ENCODE assay signal across 8 mouse cellular contexts in the genomic region with DNA sequence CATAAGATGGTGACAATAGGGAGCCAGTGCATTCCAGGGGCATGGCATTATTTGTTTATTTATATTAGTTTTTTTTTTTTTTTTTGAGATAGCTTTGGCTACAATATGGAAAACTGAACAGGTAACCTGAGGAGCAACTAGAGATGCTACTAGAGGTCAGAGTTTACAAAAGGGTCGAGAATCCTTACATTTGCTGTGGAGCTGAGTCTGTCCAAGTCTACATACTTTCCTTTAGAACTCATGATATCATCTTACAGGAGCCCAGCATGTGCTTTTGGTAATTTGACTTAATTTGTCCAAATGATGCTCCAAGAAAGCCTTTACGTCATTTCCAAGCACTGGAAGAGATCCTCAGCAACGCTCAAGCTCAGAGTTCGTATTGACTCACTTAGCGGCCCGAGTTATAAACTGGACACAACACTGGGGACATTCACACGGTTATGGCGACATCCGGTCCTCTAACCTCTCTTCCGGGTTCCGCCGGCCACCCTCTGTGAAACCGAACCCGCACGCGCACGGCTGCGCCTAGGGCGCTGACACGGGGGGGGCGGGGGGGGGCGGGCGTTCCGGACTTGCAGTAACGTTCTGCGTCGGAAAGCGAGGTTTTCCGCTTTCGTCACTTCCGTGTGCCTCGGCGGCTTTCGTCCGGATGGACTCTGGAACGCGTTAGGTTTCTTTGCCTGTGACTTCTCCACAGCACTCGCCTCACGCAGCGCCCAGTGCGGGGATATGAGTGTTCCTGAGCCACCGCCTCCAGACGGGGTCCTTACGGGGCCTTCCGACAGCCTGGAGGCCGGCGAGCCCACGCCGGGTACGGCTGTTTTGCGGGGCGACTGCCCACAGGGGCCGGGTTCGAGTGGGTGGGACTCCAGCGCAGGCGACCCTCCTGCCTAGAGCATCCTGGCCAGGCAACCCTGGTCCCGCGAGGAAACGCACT. TPM values are rescaled to one million over a fixed set of nuclear protein-coding genes. Genes with fewer than 3 reads are reported as not detected.
DNase-seq lines count a peak whose midpoint lies in the region; ATAC-seq and TF ChIP-seq lines count a peak whose summit lies in the region.

TSS of gene Bloc1s6 (plus strand) at position 610 of the 937 bp plus-strand sequence.

- peaks cover 18% of the 10 kb centered on the region for H3K36me3 ChIP-seq in G1E (replicated peaks)
- H3K36me3 ChIP-seq in forebrain, embryonic 16.5 days (ENCODE audit: control insufficient read depth, insufficient read depth): 0 out of 2 replicates have a peak, but pooled peaks cover 3% of the 10 kb centered on the region
- H3K36me3 ChIP-seq in lung, embryonic 14.5 days (ENCODE audit: insufficient read depth): peaks cover 5% of the 10 kb centered on the region; the same call in 1 of the 2 replicates
- H3K36me3 ChIP-seq in thymus, adult 2 months (ENCODE audit: control insufficient read depth, insufficient read depth, low read length): 0 out of 2 replicates have a peak, but pooled peaks cover 4% of the 10 kb centered on the region

- TF ChIP-seq CTCF in G1E (IDR thresholded peaks at IDR 0.05; ENCODE audit: low read depth, low read length): no peak
- no peak for TF ChIP-seq CTCF in layer of hippocampus, adult 2 months (conservative IDR thresholded peaks at IDR 0.05)
- TF ChIP-seq CTCF in lung, embryonic 14.5 days (IDR thresholded peaks at IDR 0.05; ENCODE audit: low read depth): no peak
- no peak for TF ChIP-seq CTCF in olfactory bulb, adult 2 months (IDR thresholded peaks at IDR 0.05; ENCODE audit: insufficient read depth, low read depth, low read length)
- no peak for TF ChIP-seq CTCF in thymus, adult 2 months (IDR thresholded peaks at IDR 0.05; ENCODE audit: borderline replicate concordance, control insufficient read depth, extremely low read depth, insufficient read depth, low read length, poor library complexity)

- peaks cover 16% of the 10 kb centered on the region for H3K4me1 ChIP-seq in G1E (ENCODE audit: insufficient read depth, low read depth, low read length)
- peaks cover 13% of the 10 kb centered on the region for H3K4me1 ChIP-seq in forebrain, embryonic 16.5 days (replicated peaks; ENCODE audit: control insufficient read depth, insufficient read depth, low read length)
- no peaks in the 10 kb centered on the region for H3K4me1 ChIP-seq in lung, embryonic 14.5 days (ENCODE audit: insufficient read depth)
- H3K4me1 ChIP-seq in olfactory bulb, adult 2 months (ENCODE audit: control insufficient read depth, insufficient read depth, low read length): no peaks in the 10 kb centered on the region
- no peaks in the 10 kb centered on the region for H3K4me1 ChIP-seq in thymus, adult 2 months (replicated peaks; ENCODE audit: control insufficient read depth, insufficient read depth, low read length)

- H3K9ac ChIP-seq in forebrain, embryonic 16.5 days (replicated peaks; ENCODE audit: low read depth, low read length): peak within 1 kb of the TSS; percentile 98
- peak within 1 kb of the TSS; percentile 89 for H3K9ac ChIP-seq in lung, embryonic 14.5 days

- under 1% methylated on average over 56 of the region's 59 CpGs for WGBS in forebrain, embryonic 16.5 days
- WGBS in lung, embryonic 14.5 days: under 1% methylated on average over 54 of the region's 59 CpGs
- 1% methylated on average over 55 of the region's 59 CpGs for WGBS in olfactory bulb, adult 2 months
- WGBS in thymus, adult 2 months: 1% methylated on average over 56 of the region's 59 CpGs

- no peaks in the 10 kb centered on the region for H3K9me3 ChIP-seq in G1E (replicated peaks)
- no peaks in the 10 kb centered on the region for H3K9me3 ChIP-seq in forebrain, embryonic 16.5 days (ENCODE audit: control insufficient read depth, low read length)
- H3K9me3 ChIP-seq in lung, embryonic 14.5 days (ENCODE audit: low read depth, low read length): no peaks in the 10 kb centered on the region

- peak within 1 kb of the TSS; percentile 95 for H3K27ac ChIP-seq in forebrain, embryonic 16.5 days (ENCODE audit: low read length)
- H3K27ac ChIP-seq in layer of hippocampus, adult 2 months: peak within 1 kb of the TSS; percentile 98
- peak within 1 kb of the TSS; percentile 94 for H3K27ac ChIP-seq in lung, embryonic 14.5 days (ENCODE audit: low read depth)
- peak within 1 kb of the TSS; percentile 68 for H3K27ac ChIP-seq in olfactory bulb, adult 2 months (ENCODE audit: insufficient read depth, low read depth, low read length)
- H3K27ac ChIP-seq in thymus, adult 2 months (ENCODE audit: control insufficient read depth, insufficient read depth, low read length): peak within 1 kb of the TSS; percentile 63

- H3K27me3 ChIP-seq in G1E (ENCODE audit: insufficient read depth, low read length): no peaks in the 10 kb centered on the region
- peaks cover 6% of the 10 kb centered on the region; the same call in 1 of the 2 replicates for H3K27me3 ChIP-seq in forebrain, embryonic 16.5 days (replicated peaks; ENCODE audit: control insufficient read depth, insufficient read depth, low read length)
- no peaks in the 10 kb centered on the region for H3K27me3 ChIP-seq in lung, embryonic 14.5 days (ENCODE audit: insufficient read depth, low read length)
- no peaks in the 10 kb centered on the region for H3K27me3 ChIP-seq in thymus, adult 2 months (ENCODE audit: control insufficient read depth, insufficient read depth, low read length)

- ATAC-seq in G1E (ENCODE audit: extremely low read depth, insufficient number of reproducible peaks, low FRiP score, poor library complexity, severe bottlenecking): peak; percentile 89
- peak; percentile 96 for ATAC-seq in forebrain, embryonic 16.5 days
- ATAC-seq in lung, embryonic 14.5 days (ENCODE audit: insufficient read depth): peak; percentile 97

- H3K4me2 ChIP-seq in forebrain, embryonic 16.5 days (ENCODE audit: low read length): peak within 1 kb of the TSS; percentile 88
- H3K4me2 ChIP-seq in lung, embryonic 14.5 days: peak within 1 kb of the TSS; percentile 80

- peak; percentile 76 for TF ChIP-seq POLR2A in olfactory bulb, adult 2 months (IDR thresholded peaks at IDR 0.05; ENCODE audit: insufficient read depth, low read depth, low read length)
- peak; percentile 83 for TF ChIP-seq POLR2A in thymus, adult 2 months (IDR thresholded peaks at IDR 0.05; ENCODE audit: control insufficient read depth, extremely low read depth, insufficient read depth, low read length, poor library complexity)

- peak within 1 kb of the TSS; percentile 82 for H3K4me3 ChIP-seq in G1E (ENCODE audit: low read depth, low read length)
- H3K4me3 ChIP-seq in forebrain, embryonic 16.5 days (replicated peaks; ENCODE audit: low read length): peak within 1 kb of the TSS; percentile 98
- peak within 1 kb of the TSS; percentile 75 for H3K4me3 ChIP-seq in layer of hippocampus, adult 2 months
- peak within 1 kb of the TSS; percentile 81 for H3K4me3 ChIP-seq in lung, embryonic 14.5 days (ENCODE audit: low read depth, low read length)
- H3K4me3 ChIP-seq in olfactory bulb, adult 2 months (ENCODE audit: insufficient read depth, low read depth, low read length): peak within 1 kb of the TSS; percentile 82
- H3K4me3 ChIP-seq in thymus, adult 2 months (ENCODE audit: control insufficient read depth, insufficient read depth, low read length): peak within 1 kb of the TSS; percentile 88

- intact Hi-C loops in heart, postnatal 36 days (cut with DNase I): loop anchor here (2.0 kb wide), 1 partner anchor 35 kb away; the partner anchor contains the start of gene Slc30a4

- peak; percentile 80 for DNase-seq in G1E (ENCODE audit: low spot score)
- peak; percentile 88 to 90 for DNase-seq in cerebellum, adult 18-20 months
- DNase-seq in heart, postnatal 36 days: peak; percentile 89
- DNase-seq in layer of hippocampus, adult 2 months (ENCODE audit: low spot score in 2 of 2): peak; percentile 90 to 93
- peak; percentile 98 for DNase-seq in lung, embryonic 14.5 days
- DNase-seq in thymus, adult 2 months: peak; percentile 86

RNA-seq across cellular contexts. Expression of gene Bloc1s6, which starts in this region (rescaled TPM):
- total RNA-seq in G1E (2014; fragmentation: Nextera tagmentation) (23.9 and 32.5 TPM in 2 replicates), G1E (2017) (21.7 and 26.3 TPM in 2 replicates)
- polyA plus RNA-seq in G1E (2012): 15.3 and 19.5 TPM in 2 replicates
- 93.1 and 95.6 TPM in 2 replicates for polyA plus RNA-seq in forebrain, embryonic 16.5 days (2015; fragmentation: Nextera tagmentation; extraction: Ambion mirVana)
- 10 to 100 TPM; 23.7 to 27.0 TPM for total RNA-seq in heart, postnatal 36 days (2021)
- total RNA-seq in layer of hippocampus, adult 2 months (2021): 10 to 100 TPM; 19.5 to 24.8 TPM
- 40.6 and 43.3 TPM in 2 replicates for polyA plus RNA-seq in lung, embryonic 14.5 days (2014; fragmentation: Nextera tagmentation; extraction: Ambion mirVana)
- polyA plus RNA-seq in olfactory bulb, adult 2 months (2012; ENCODE audit: insufficient read depth, insufficient read length, low replicate concordance, missing spikeins): not detected in 2 replicates
- polyA plus RNA-seq in thymus, adult 2 months (2012; rRNA removed): 38.3 and 40.5 TPM in 2 replicates

Comparison
In these comparisons a context has a peak if more than half of its experiments do, and no peak if none do; other contexts are left out.
1. Peak in every context shown above with its lines: DNase-seq, ATAC-seq, H3K4me3 ChIP-seq and H3K27ac ChIP-seq.
2. RNA of gene Bloc1s6 (polyA plus RNA-seq): 93.1 to 95.6 TPM in forebrain, embryonic 16.5 days, 40.6 to 43.3 TPM in lung, embryonic 14.5 days, 38.3 to 40.5 TPM in thymus, adult 2 months and 15.3 to 19.5 TPM in G1E; not detected in olfactory bulb, adult 2 months; every median in the first group is over 10 times any median in the second.